Mouse (Mus musculus) right cerebral cortex, postnatal 10 days (tissue): Measurements from ENCODE around the gene Kif2c.

ENCODE experiments used
- DNase-seq, 2 experiments: peaks; one replicate each; pipeline ENCODE4 v3.0.0; 2021; ENCODE audit warnings: low spot score in 2 of 2

Gene Kif2c

GRCm38 (mm10) chr4:117181863-117182758, at the start of gene Kif2c:
Gene Kif2c, minus strand, starts transcription at chr4:117182639.
- DNase-seq = peak; percentile 96

GRCm38 (mm10) chr4:117231208-117231607, 48.8 kb upstream of the Kif2c start:
- no peak for DNase-seq

GRCm38 (mm10) chr4:117230331-117230730, 47.9 kb upstream of the Kif2c start:
- DNase-seq = no peak

GRCm38 (mm10) chr4:117229590-117229989, 47.2 kb upstream of the Kif2c start:
- no peak for DNase-seq

- no peak for DNase-seq
Observed at GRCm38 (mm10) chr4:117225250-117225649, 42.8 kb upstream of the Kif2c start.

GRCm38 (mm10) chr4:117224122-117224521, 41.7 kb upstream of the Kif2c start:
- no peak for DNase-seq

- DNase-seq = no peak
Observed at GRCm38 (mm10) chr4:117223001-117223400, 40.6 kb upstream of the Kif2c start.

GRCm38 (mm10) chr4:117221836-117222235, 39.4 kb upstream of the Kif2c start:
- DNase-seq = no peak

- DNase-seq = no peak
Observed at GRCm38 (mm10) chr4:117220741-117221515, 38.5 kb upstream of the Kif2c start.

GRCm38 (mm10) chr4:117218517-117219219, 36.2 kb upstream of the Kif2c start:
- peak; percentile 63 to 73 for DNase-seq

GRCm38 (mm10) chr4:117217029-117217428, 34.6 kb upstream of the Kif2c start:
- no peak for DNase-seq

GRCm38 (mm10) chr4:117214250-117214649, 31.8 kb upstream of the Kif2c start:
- no peak for DNase-seq

GRCm38 (mm10) chr4:117210147-117211074, 28.0 kb upstream of the Kif2c start:
- DNase-seq = peak; percentile 49 to 72

GRCm38 (mm10) chr4:117209592-117209991, 27.2 kb upstream of the Kif2c start:
- DNase-seq = no peak

GRCm38 (mm10) chr4:117202992-117203354, 20.5 kb upstream of the Kif2c start:
- DNase-seq = no peak

- no peak for DNase-seq
Observed at GRCm38 (mm10) chr4:117202046-117202991, 19.9 kb upstream of the Kif2c start.

- no peak for DNase-seq
Observed at GRCm38 (mm10) chr4:117191804-117192203, 9.4 kb upstream of the Kif2c start.

GRCm38 (mm10) chr4:117190660-117191059, 8.2 kb upstream of the Kif2c start:
- DNase-seq = no peak

- DNase-seq = peak; percentile 36 to 63
Observed at GRCm38 (mm10) chr4:117189856-117190543, 7.6 kb upstream of the Kif2c start.
